Mouse (Mus musculus) bone marrow macrophage, adult 2 months (primary cell): Measurements from ENCODE around the gene Prr13.

Source experiments
- CTCF ChIP-seq: IDR thresholded peaks from 2 replicates; pipeline ENCODE4 v1.5.1; 2012; ENCODE audit warnings: low read depth, mild to moderate bottlenecking, low read length, moderate library complexity
- POLR2A ChIP-seq: IDR thresholded peaks from 2 replicates; pipeline ENCODE4 v1.6.1; 2012; ENCODE audit warnings: mild to moderate bottlenecking, low read depth, low read length, borderline replicate concordance

GRCm38 (mm10) chr15:102420986-102421385 is 37.8 kb upstream of the Prr13 start:
- TF ChIP-seq POLR2A (no peak), CTCF (no peak)
